Mouse (Mus musculus): ENCODE data around the gene Pik3ap1.
A peak's percentile ranks its signal among the peaks of the same experiment; 100 is the strongest.

Gene Pik3ap1

GRCm38 (mm10) chr19:41270151-41270727 lies 114.7 kb downstream of the Pik3ap1 start:
- DNase-seq, result peak; percentile 44

GRCm38 (mm10) chr19:41266251-41266901 lies 118.5 kb downstream of the Pik3ap1 start:
- DNase-seq, result no peak

GRCm38 (mm10) chr19:41264331-41264799 lies 120.5 kb downstream of the Pik3ap1 start:
- no peak for DNase-seq

- peak; percentile 92 for DNase-seq
Measured at GRCm38 (mm10) chr19:41263630-41264295, 121.1 kb downstream of the Pik3ap1 start, which contains the start of gene Tm9sf3. Gene Tm9sf3 (minus strand): TSS chr19:41263997.

- peak; percentile 74 for DNase-seq
Measured at GRCm38 (mm10) chr19:41262712-41263629, 121.9 kb downstream of the Pik3ap1 start.

GRCm38 (mm10) chr19:41260736-41261135 lies 124.2 kb downstream of the Pik3ap1 start:
- no peak for DNase-seq

GRCm38 (mm10) chr19:41259256-41259655 lies 125.6 kb downstream of the Pik3ap1 start:
- DNase-seq, result no peak

- DNase-seq, result peak; percentile 61
Measured at GRCm38 (mm10) chr19:41258707-41259106, 126.2 kb downstream of the Pik3ap1 start.

GRCm38 (mm10) chr19:41254584-41254983 lies 130.3 kb downstream of the Pik3ap1 start:
- DNase-seq, result peak; percentile 42

GRCm38 (mm10) chr19:41248968-41249367 lies 135.9 kb downstream of the Pik3ap1 start:
- DNase-seq, result peak; percentile 34

- no peak for DNase-seq
Measured at GRCm38 (mm10) chr19:41248271-41248670, 136.6 kb downstream of the Pik3ap1 start.

GRCm38 (mm10) chr19:41246271-41246670 lies 138.6 kb downstream of the Pik3ap1 start:
- no peak for DNase-seq

- peak; percentile 60 for DNase-seq
Measured at GRCm38 (mm10) chr19:41244581-41244980, 140.3 kb downstream of the Pik3ap1 start.

GRCm38 (mm10) chr19:41241997-41242396 lies 142.9 kb downstream of the Pik3ap1 start:
- no peak for DNase-seq

- DNase-seq, result no peak
Measured at GRCm38 (mm10) chr19:41233698-41234097, 151.2 kb downstream of the Pik3ap1 start.

Data from lung, postnatal 10 days (tissue).